Mouse (Mus musculus) kidney, adult 2 months (tissue): Measurements from ENCODE around the gene Ankrd36.

Source experiments
- CTCF ChIP-seq: fragments of 200-500 bp; conservative IDR thresholded peaks from 2 replicates; pipeline ENCODE4 v1.5.1; 2011; ENCODE audit warnings: low read depth, mild to moderate bottlenecking, control low read depth, low read length, moderate library complexity, mixed read lengths; ENCODE audit not compliant: insufficient read depth, insufficient read length
- POLR2A ChIP-seq: fragments of 200-500 bp; IDR thresholded peaks from one replicate; pipeline ENCODE4 v1.6.1; 2011; ENCODE audit warnings: low read depth, low read length, control low read depth

- no peak for TF ChIP-seq POLR2A
- no peak for TF ChIP-seq CTCF
Measured at GRCm38 (mm10) chr11:5592336-5592735, 22.9 kb downstream of the Ankrd36 start.
